Mouse (Mus musculus): Measurements from ENCODE around the gene Etl4. TPM values are rescaled to one million over a fixed set of nuclear protein-coding genes. Genes with fewer than 3 reads are reported as not detected.

Etl4 gene
- total and polyA plus RNA-seq, 2 experiments from 2014 or later, result 7.6 to 20.6 TPM

DNA sequence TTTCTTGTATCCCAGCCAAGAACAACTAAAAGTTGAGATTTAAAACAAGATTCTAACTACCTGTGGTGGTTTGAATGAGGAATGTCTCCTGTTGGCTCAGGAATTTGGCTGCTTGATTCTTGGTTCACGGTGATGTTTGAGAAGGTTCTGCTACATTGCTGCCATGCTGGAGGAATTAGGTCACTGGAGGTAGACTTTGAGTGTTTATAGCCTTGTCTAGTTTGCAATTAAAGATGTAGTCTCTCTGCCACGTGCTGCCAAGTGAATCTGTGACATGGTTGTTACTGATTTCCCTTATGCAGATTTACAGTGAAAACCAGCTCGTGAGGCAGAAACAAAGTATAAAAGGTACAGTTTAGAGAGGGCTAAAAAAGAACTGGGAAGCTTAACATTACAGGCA lies 491.0 kb downstream of the Etl4 start:
- no peaks in the 10 kb centered on the region for H3K27me3 ChIP-seq (ENCODE audit: control insufficient read depth, insufficient read depth, low read length)
- no peaks in the 10 kb centered on the region for H3K36me3 ChIP-seq (replicated peaks; ENCODE audit: control insufficient read depth, insufficient read depth, low read length)
- no peak for DNase-seq (ENCODE audit: low spot score)
- 69% methylated on average over 3 of the region's 3 CpGs for WGBS
- H3K9ac ChIP-seq (replicated peaks; ENCODE audit: low read depth, low read length), result no peak overlapping the region
- peaks cover 10% of the 10 kb centered on the region for H3K4me1 ChIP-seq (ENCODE audit: control insufficient read depth, insufficient read depth)
- no peak for ATAC-seq (ENCODE audit: insufficient read depth, low read depth)
- H3K27ac ChIP-seq (ENCODE audit: low read depth), result no peak overlapping the region
- TF ChIP-seq EP300 (IDR thresholded peaks at IDR 0.05; ENCODE audit: low read depth) (no peak), CTCF (IDR thresholded peaks at IDR 0.05; ENCODE audit: low read depth) (no peak)
- no peak overlapping the region for H3K4me3 ChIP-seq (ENCODE audit: low read depth, low read length)
- H3K9me3 ChIP-seq (replicated peaks; ENCODE audit: control insufficient read depth, low read length), result no peaks in the 10 kb centered on the region
- no peak overlapping the region for H3K4me2 ChIP-seq (ENCODE audit: low read depth, low read length)

DNA sequence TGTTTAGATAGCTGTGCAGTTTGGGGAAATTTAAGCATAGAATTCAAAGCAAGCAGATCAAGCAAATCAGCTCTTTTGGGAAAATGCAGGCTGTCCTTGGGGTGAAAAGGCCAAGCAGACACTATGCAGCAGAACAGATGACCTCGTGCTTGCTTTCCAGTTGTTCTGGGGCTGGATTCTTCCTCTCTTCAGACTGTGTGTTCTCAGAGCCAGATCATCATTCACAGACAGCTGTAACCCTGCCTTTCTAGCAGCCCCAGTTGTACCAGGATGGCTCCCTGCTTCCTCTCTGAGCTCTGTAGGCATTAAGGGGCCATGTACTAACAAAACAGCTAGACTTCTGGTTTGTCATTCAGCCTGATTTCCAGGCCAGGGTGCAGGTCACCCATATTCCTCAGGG lies 494.8 kb downstream of the Etl4 start:
- no peak overlapping the region for H3K27ac ChIP-seq (ENCODE audit: low read depth)
- no peak for DNase-seq (ENCODE audit: low spot score)
- no peak overlapping the region for H3K9ac ChIP-seq (replicated peaks; ENCODE audit: low read depth, low read length)
- H3K4me2 ChIP-seq (ENCODE audit: low read depth, low read length), result no peak overlapping the region
- H3K27me3 ChIP-seq (ENCODE audit: control insufficient read depth, insufficient read depth, low read length), result no peaks in the 10 kb centered on the region
- no peak for TF ChIP-seq EP300 (IDR thresholded peaks at IDR 0.05; ENCODE audit: low read depth)
- no peak for TF ChIP-seq CTCF (IDR thresholded peaks at IDR 0.05; ENCODE audit: low read depth)
- WGBS, result 44% methylated on average over 1 of the region's 1 CpGs
- no peaks in the 10 kb centered on the region for H3K4me1 ChIP-seq (ENCODE audit: control insufficient read depth, insufficient read depth)
- H3K4me3 ChIP-seq (ENCODE audit: low read depth, low read length), result no peak overlapping the region
- ATAC-seq (ENCODE audit: insufficient read depth, low read depth), result no peak
- no peaks in the 10 kb centered on the region for H3K36me3 ChIP-seq (replicated peaks; ENCODE audit: control insufficient read depth, insufficient read depth, low read length)
- no peaks in the 10 kb centered on the region for H3K9me3 ChIP-seq (replicated peaks; ENCODE audit: control insufficient read depth, low read length)

DNA sequence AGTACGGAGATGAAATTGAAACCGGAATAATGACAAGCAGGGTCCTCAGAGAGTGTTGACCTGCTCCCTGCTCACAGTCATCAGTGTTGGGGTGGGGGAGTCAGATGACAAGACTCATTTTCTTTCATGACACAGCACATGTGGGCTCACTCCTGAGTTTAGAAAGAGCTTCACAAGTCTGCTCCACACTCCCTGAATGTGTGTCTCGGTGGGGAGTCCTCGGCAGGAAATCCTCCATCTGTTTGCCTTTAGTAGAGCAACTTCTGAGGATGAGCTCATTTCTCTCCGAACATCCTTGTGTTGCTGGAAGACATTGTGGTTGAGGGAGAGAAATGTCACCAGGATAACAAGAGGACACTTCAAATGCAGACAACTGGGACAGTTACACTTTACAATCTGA lies 497.5 kb downstream of the Etl4 start:
- no peaks in the 10 kb centered on the region for H3K27me3 ChIP-seq (ENCODE audit: control insufficient read depth, insufficient read depth, low read length)
- WGBS, result 61% methylated on average over 5 of the region's 5 CpGs
- H3K4me1 ChIP-seq (ENCODE audit: control insufficient read depth, insufficient read depth), result no peaks in the 10 kb centered on the region
- DNase-seq (ENCODE audit: low spot score) (no peak), ATAC-seq (ENCODE audit: insufficient read depth, low read depth) (no peak)
- H3K9me3 ChIP-seq (replicated peaks; ENCODE audit: control insufficient read depth, low read length), result no peaks in the 10 kb centered on the region
- TF ChIP-seq CTCF (IDR thresholded peaks at IDR 0.05; ENCODE audit: low read depth), result no peak
- no peak for TF ChIP-seq EP300 (IDR thresholded peaks at IDR 0.05; ENCODE audit: low read depth)
- H3K27ac ChIP-seq (ENCODE audit: low read depth), result no peak overlapping the region
- H3K36me3 ChIP-seq (replicated peaks; ENCODE audit: control insufficient read depth, insufficient read depth, low read length), result no peaks in the 10 kb centered on the region
- no peak overlapping the region for H3K9ac ChIP-seq (replicated peaks; ENCODE audit: low read depth, low read length)
- no peak overlapping the region for H3K4me3 ChIP-seq (ENCODE audit: low read depth, low read length)
- no peak overlapping the region for H3K4me2 ChIP-seq (ENCODE audit: low read depth, low read length)

DNA sequence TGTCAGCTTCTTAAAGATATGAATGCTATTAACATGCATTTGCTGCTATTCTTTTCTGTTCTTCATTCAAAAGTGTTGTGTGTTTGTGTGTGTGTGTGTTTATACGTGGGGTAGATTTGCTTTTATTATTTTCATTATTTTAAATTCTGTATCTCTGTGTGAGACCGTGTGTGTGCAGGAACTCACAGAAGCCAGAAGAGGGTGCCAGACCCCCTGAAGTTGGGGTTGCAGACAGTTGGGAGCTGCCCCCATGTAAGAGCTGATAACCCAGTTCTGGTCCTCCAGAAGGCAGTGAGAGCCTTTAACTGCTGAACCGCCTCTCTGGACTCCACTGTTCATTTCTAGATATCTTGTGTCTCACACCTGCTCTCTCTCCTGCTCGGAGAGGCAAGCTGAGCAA lies 505.3 kb downstream of the Etl4 start:
- Histone ChIP-seq H3K27me3 (ENCODE audit: control insufficient read depth, insufficient read depth, low read length) (no peaks in the 10 kb centered on the region), H3K9ac (replicated peaks; ENCODE audit: low read depth, low read length) (no peak overlapping the region), H3K4me3 (ENCODE audit: low read depth, low read length) (no peak overlapping the region), H3K9me3 (replicated peaks; ENCODE audit: control insufficient read depth, low read length) (no peaks in the 10 kb centered on the region), H3K4me2 (ENCODE audit: low read depth, low read length) (no peak overlapping the region), H3K36me3 (replicated peaks; ENCODE audit: control insufficient read depth, insufficient read depth, low read length) (no peaks in the 10 kb centered on the region), H3K4me1 (ENCODE audit: control insufficient read depth, insufficient read depth) (no peaks in the 10 kb centered on the region), H3K27ac (ENCODE audit: low read depth) (no peak overlapping the region)
- 79% methylated on average over 4 of the region's 4 CpGs for WGBS
- peak; percentile 6; the same call in 1 of the 2 replicates for TF ChIP-seq CTCF (IDR thresholded peaks at IDR 0.05; ENCODE audit: low read depth)
- no peak for TF ChIP-seq EP300 (IDR thresholded peaks at IDR 0.05; ENCODE audit: low read depth)
- DNase-seq (ENCODE audit: low spot score), result no peak
- ATAC-seq (ENCODE audit: insufficient read depth, low read depth), result no peak

DNA sequence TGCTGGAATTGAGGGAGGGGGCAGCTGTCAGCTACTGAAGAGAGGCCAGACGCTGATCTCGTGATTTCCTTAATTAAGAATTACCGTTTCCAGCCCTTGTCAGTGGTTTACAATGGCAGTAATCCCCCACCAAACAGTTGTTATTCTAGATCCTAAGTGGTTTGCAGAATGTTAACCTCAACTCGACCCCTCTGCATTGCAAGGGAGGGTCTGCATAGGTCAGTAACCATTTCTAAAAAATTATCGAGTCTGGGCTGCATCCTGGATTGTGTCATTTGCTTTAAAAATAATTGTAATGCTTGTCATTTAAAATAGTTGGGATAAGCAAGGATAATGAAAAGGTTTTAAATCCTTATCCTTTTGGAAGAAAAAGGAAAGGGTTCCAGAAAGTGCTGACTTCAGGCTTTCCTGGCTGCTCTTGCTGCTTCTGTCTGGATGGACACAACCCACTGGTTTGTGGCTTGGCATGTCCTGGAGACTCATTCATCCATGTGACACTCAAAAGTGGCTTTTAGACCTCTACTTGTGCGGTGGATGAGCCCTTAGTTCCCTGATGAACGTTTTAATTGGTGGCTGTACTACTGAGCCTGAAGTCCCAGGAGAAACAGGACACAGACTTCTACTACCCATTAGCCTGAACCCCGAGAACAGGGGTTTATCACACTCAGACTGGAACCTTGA lies 507.5 kb downstream of the Etl4 start:
- no peak overlapping the region for H3K9ac ChIP-seq (replicated peaks; ENCODE audit: low read depth, low read length)
- no peaks in the 10 kb centered on the region for H3K27me3 ChIP-seq (ENCODE audit: control insufficient read depth, insufficient read depth, low read length)
- no peaks in the 10 kb centered on the region for H3K4me1 ChIP-seq (ENCODE audit: control insufficient read depth, insufficient read depth)
- ATAC-seq (ENCODE audit: insufficient read depth, low read depth) (no peak), DNase-seq (ENCODE audit: low spot score) (no peak)
- no peaks in the 10 kb centered on the region for H3K36me3 ChIP-seq (replicated peaks; ENCODE audit: control insufficient read depth, insufficient read depth, low read length)
- WGBS, result 44% methylated on average over 8 of the region's 8 CpGs
- no peak overlapping the region for H3K4me2 ChIP-seq (ENCODE audit: low read depth, low read length)
- H3K4me3 ChIP-seq (ENCODE audit: low read depth, low read length), result no peak overlapping the region
- H3K9me3 ChIP-seq (replicated peaks; ENCODE audit: control insufficient read depth, low read length), result no peaks in the 10 kb centered on the region
- TF ChIP-seq CTCF (IDR thresholded peaks at IDR 0.05; ENCODE audit: low read depth) (no peak), EP300 (IDR thresholded peaks at IDR 0.05; ENCODE audit: low read depth) (no peak)
- no peak overlapping the region for H3K27ac ChIP-seq (ENCODE audit: low read depth)

DNA sequence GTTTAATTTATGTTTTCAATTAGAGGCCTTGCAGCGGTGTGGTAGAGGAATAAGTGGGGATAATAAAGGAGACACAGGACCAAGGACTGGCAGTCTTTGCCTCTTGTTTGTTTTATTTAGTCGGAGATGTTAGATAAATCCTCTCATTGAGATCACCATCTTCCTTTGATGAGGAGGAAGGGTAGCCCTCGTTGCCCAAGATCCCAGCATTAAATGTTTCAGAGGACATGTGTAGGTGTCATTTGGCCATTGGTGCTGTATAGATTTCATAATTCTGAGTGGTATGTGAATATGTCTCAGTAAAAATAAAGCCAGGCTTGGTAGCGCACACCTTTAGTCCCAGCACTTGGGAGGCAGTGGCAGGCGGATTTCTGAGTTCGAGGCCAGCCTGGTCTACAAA lies 508.4 kb downstream of the Etl4 start:
- Histone ChIP-seq H3K9ac (replicated peaks; ENCODE audit: low read depth, low read length) (no peak overlapping the region), H3K27ac (ENCODE audit: low read depth) (no peak overlapping the region), H3K36me3 (replicated peaks; ENCODE audit: control insufficient read depth, insufficient read depth, low read length) (no peaks in the 10 kb centered on the region), H3K4me1 (ENCODE audit: control insufficient read depth, insufficient read depth) (no peaks in the 10 kb centered on the region), H3K9me3 (replicated peaks; ENCODE audit: control insufficient read depth, low read length) (no peaks in the 10 kb centered on the region), H3K4me3 (ENCODE audit: low read depth, low read length) (no peak overlapping the region), H3K27me3 (ENCODE audit: control insufficient read depth, insufficient read depth, low read length) (no peaks in the 10 kb centered on the region), H3K4me2 (ENCODE audit: low read depth, low read length) (no peak overlapping the region)
- TF ChIP-seq CTCF (IDR thresholded peaks at IDR 0.05; ENCODE audit: low read depth) (no peak), EP300 (IDR thresholded peaks at IDR 0.05; ENCODE audit: low read depth) (no peak)
- no peak for DNase-seq (ENCODE audit: low spot score)
- ATAC-seq (ENCODE audit: insufficient read depth, low read depth), result no peak
- WGBS, result 85% methylated on average over 6 of the region's 6 CpGs

All from heart, postnatal 0 days (tissue).